Mouse (Mus musculus) right cerebral cortex, adult 18-20 months (tissue): ENCODE results near the gene Hormad2.

Experiments
- DNase-seq: peaks from one replicate; pipeline ENCODE4 v3.0.0; 2022; ENCODE audit warnings: mixed read lengths

The Hormad2 gene

GRCm38 (mm10) chr11:4440978-4441377 lies at the start of gene Hormad2:
Hormad2 (minus strand) TSS chr11:4441105.
- no peak for DNase-seq

- no peak for DNase-seq
Measured at GRCm38 (mm10) chr11:4489207-4489606, 48.3 kb upstream of the Hormad2 start.

GRCm38 (mm10) chr11:4488798-4489197 lies 47.9 kb upstream of the Hormad2 start:
- DNase-seq: no peak

- DNase-seq: no peak
Measured at GRCm38 (mm10) chr11:4488367-4488766, 47.5 kb upstream of the Hormad2 start.

- no peak for DNase-seq
Measured at GRCm38 (mm10) chr11:4487401-4487965, 46.6 kb upstream of the Hormad2 start.

GRCm38 (mm10) chr11:4484541-4484940 lies 43.6 kb upstream of the Hormad2 start:
- DNase-seq: no peak

GRCm38 (mm10) chr11:4482641-4483040 lies 41.7 kb upstream of the Hormad2 start:
- no peak for DNase-seq

GRCm38 (mm10) chr11:4476184-4476697 lies 35.3 kb upstream of the Hormad2 start:
- DNase-seq: no peak

- no peak for DNase-seq
Measured at GRCm38 (mm10) chr11:4472464-4473179, 31.7 kb upstream of the Hormad2 start.

- DNase-seq: no peak
Measured at GRCm38 (mm10) chr11:4471734-4472133, 30.8 kb upstream of the Hormad2 start.

GRCm38 (mm10) chr11:4471251-4471650 lies 30.3 kb upstream of the Hormad2 start:
- DNase-seq: no peak

GRCm38 (mm10) chr11:4469091-4469490 lies 28.2 kb upstream of the Hormad2 start:
- DNase-seq: no peak

GRCm38 (mm10) chr11:4467436-4467835 lies 26.5 kb upstream of the Hormad2 start:
- no peak for DNase-seq

GRCm38 (mm10) chr11:4466191-4466590 lies 25.3 kb upstream of the Hormad2 start:
- DNase-seq: no peak

- no peak for DNase-seq
Measured at GRCm38 (mm10) chr11:4464616-4465015, 23.7 kb upstream of the Hormad2 start.

GRCm38 (mm10) chr11:4464186-4464585 lies 23.3 kb upstream of the Hormad2 start:
- no peak for DNase-seq

GRCm38 (mm10) chr11:4462868-4463267 lies 22.0 kb upstream of the Hormad2 start:
- DNase-seq: no peak

GRCm38 (mm10) chr11:4461154-4461553 lies 20.2 kb upstream of the Hormad2 start:
- DNase-seq: no peak

GRCm38 (mm10) chr11:4460615-4461014 lies 19.7 kb upstream of the Hormad2 start:
- no peak for DNase-seq

- DNase-seq: no peak
Measured at GRCm38 (mm10) chr11:4454895-4455535, 14.1 kb upstream of the Hormad2 start.

- no peak for DNase-seq
Measured at GRCm38 (mm10) chr11:4452467-4453184, 11.7 kb upstream of the Hormad2 start.

GRCm38 (mm10) chr11:4451116-4451515 lies 10.2 kb upstream of the Hormad2 start:
- DNase-seq: peak; percentile 38

GRCm38 (mm10) chr11:4446195-4446868 lies 5.4 kb upstream of the Hormad2 start:
- no peak for DNase-seq
